In genomic region chr15:31349810-31350341, GRCm38 (mm10) we compare ENCODE assay signal across 12 mouse cellular contexts. TPM values are rescaled to one million over a fixed set of nuclear protein-coding genes. Genes with fewer than 3 reads are reported as not detected.
A peak's percentile ranks its signal among the peaks of the same experiment; 100 is the strongest.
DNase-seq lines count a peak whose midpoint lies in the region; ATAC-seq lines count a peak whose summit lies in the region.
"Had no signal": no experiment of that assay in that cellular context is flagged by ENCODE, and none has a peak within 500 bp of the region (broad histone marks: within the 10 kb centered on the region; RNA-seq: fewer than 3 reads in every experiment).

No protein-coding gene starts in this region.

- no peaks in the 10 kb centered on the region for H3K4me1 ChIP-seq in forebrain, embryonic 10.5 days
- no peaks in the 10 kb centered on the region for H3K4me1 ChIP-seq in forebrain, embryonic 12.5 days
- H3K4me1 ChIP-seq: embryonic facial prominence, embryonic 15.5 days had no signal

- DNase-seq in forebrain, embryonic 10.5 days (ENCODE audit: extremely low spot score, low spot score) = no peak
- DNase-seq in kidney, postnatal 36 days = peak; percentile 56 to 58
- no peak for DNase-seq in kidney, adult 18-20 months
- peak; percentile 26 for DNase-seq in liver
- DNase-seq in thymus, postnatal 0 days (ENCODE audit: low spot score) = no peak
- DNase-seq in urinary bladder, postnatal 14 days (ENCODE audit: low spot score) = no peak
- DNase-seq: cerebellum, adult 11 months; gastrocnemius, postnatal 14 days had no signal

- no peaks in the 10 kb centered on the region for H3K27me3 ChIP-seq in forebrain, embryonic 10.5 days (ENCODE audit: poor library complexity, severe bottlenecking)
- no peaks in the 10 kb centered on the region for H3K27me3 ChIP-seq in forebrain, embryonic 12.5 days
- H3K27me3 ChIP-seq: embryonic facial prominence, embryonic 15.5 days had no signal

- no peak overlapping the region for H3K9ac ChIP-seq in forebrain, embryonic 12.5 days
- H3K9ac ChIP-seq: embryonic facial prominence, embryonic 15.5 days had no signal

- H3K4me2 ChIP-seq in forebrain, embryonic 12.5 days = no peak overlapping the region
- H3K4me2 ChIP-seq: embryonic facial prominence, embryonic 15.5 days had no signal

- no peak overlapping the region for H3K4me3 ChIP-seq in forebrain, embryonic 10.5 days
- H3K4me3 ChIP-seq in forebrain, embryonic 12.5 days (replicated peaks) = no peak overlapping the region
- H3K4me3 ChIP-seq: embryonic facial prominence, embryonic 15.5 days had no signal

- ATAC-seq in forebrain, embryonic 12.5 days (ENCODE audit: low FRiP score) = no peak
- ATAC-seq in megakaryocyte-erythroid progenitor cell, adult 5-6 weeks (replicated peaks; ENCODE audit: low FRiP score, low TSS enrichment, poor library complexity, severe bottlenecking) = peak; percentile 50
- ATAC-seq: inflammation-experienced regulatory T-cells, adult 6 months had no signal

- H3K27ac ChIP-seq in forebrain, embryonic 10.5 days = 0 out of 2 replicates have a peak overlapping the region, but pooled peaks have one; percentile 30
- no peak overlapping the region for H3K27ac ChIP-seq in forebrain, embryonic 12.5 days
- H3K27ac ChIP-seq: embryonic facial prominence, embryonic 15.5 days had no signal

- no peaks in the 10 kb centered on the region for H3K36me3 ChIP-seq in forebrain, embryonic 10.5 days (replicated peaks)
- no peaks in the 10 kb centered on the region for H3K36me3 ChIP-seq in forebrain, embryonic 12.5 days (replicated peaks)
- H3K36me3 ChIP-seq: embryonic facial prominence, embryonic 15.5 days had no signal

- 67% methylated on average over 7 of the region's 7 CpGs for WGBS in forebrain, embryonic 10.5 days
- 81% methylated on average over 7 of the region's 7 CpGs for WGBS in forebrain, embryonic 12.5 days

- no peaks in the 10 kb centered on the region for H3K9me3 ChIP-seq in forebrain, embryonic 10.5 days
- no peaks in the 10 kb centered on the region for H3K9me3 ChIP-seq in forebrain, embryonic 12.5 days
- H3K9me3 ChIP-seq: embryonic facial prominence, embryonic 15.5 days had no signal

RNA-seq across cellular contexts. Expression of gene Ankrd33b, which starts 17.6 kb away (rescaled TPM):
- 0.30 and 0.50 TPM in 2 replicates for polyA plus RNA-seq in forebrain, embryonic 10.5 days (2016; fragmentation: Nextera tagmentation; extraction: Ambion mirVana)
- polyA plus RNA-seq in forebrain, embryonic 12.5 days (2016; fragmentation: Nextera tagmentation; extraction: Ambion mirVana) = 0.60 and 0.70 TPM in 2 replicates
- 1.6 TPM in 1 of 2 replicates, not detected in the other for total RNA-seq in megakaryocyte-erythroid progenitor cell, adult 5-6 weeks (2014; fragmentation: Nextera tagmentation)
- total RNA-seq in megakaryocyte-erythroid progenitor cell, adult 5-6 weeks (2017) = not detected in 2 replicates
- 10.8 and 11.2 TPM in 2 replicates for polyA plus RNA-seq in thymus, postnatal 0 days (2015; fragmentation: Nextera tagmentation; extraction: Ambion mirVana)
- polyA plus RNA-seq: inflammation-experienced regulatory T-cells, adult 6 months had no signal

Comparison
In these comparisons a context has a peak if more than half of its experiments do, and no peak if none do; other contexts are left out.
1. DNase-seq: peak in kidney, postnatal 36 days (2 of 2) and liver (single experiment); none in forebrain, embryonic 10.5 days (single experiment), kidney, adult 18-20 months (single experiment), thymus, postnatal 0 days (single experiment) and urinary bladder, postnatal 14 days (single experiment).